Mouse (Mus musculus): Measurements from ENCODE around the gene Rhoa.
"Not testable (repeated sequence)": the region's sequence is repeated elsewhere in the genome, so short reads cannot be mapped to it uniquely, and the experiment has no call there.

- TF ChIP-seq CTCF (conservative IDR thresholded peaks at IDR 0.05; ENCODE audit: low read length); POU5F1 (IDR thresholded peaks at IDR 0.05; ENCODE audit: borderline replicate concordance, low read length); NANOG (IDR thresholded peaks at IDR 0.05; ENCODE audit: borderline replicate concordance, low read length): not testable (repeated sequence)
Measured at GRCm38 (mm10) chr9:108287526-108288238, 18.2 kb upstream of the Rhoa start.
